Mouse (Mus musculus) neutrophil, adult 5-6 weeks (primary cell): ENCODE results near the gene Rnf41. TPM values are rescaled to one million over a fixed set of nuclear protein-coding genes. Genes with fewer than 3 reads are reported as not detected.

Experiments
- ATAC-seq: fragments of 151-379, 151-347 bp; 2 replicates; pipeline ENCODE4 v1.8.0; 2017; ENCODE audit warnings: mild to moderate bottlenecking, moderate TSS enrichment; ENCODE audit not compliant: insufficient number of reproducible peaks, poor library complexity, low FRiP score, severe bottlenecking; ENCODE audit errors: extremely low read depth
- total RNA-seq: library from RNA; stranded (forward); fragments of 200-1000 nt; gene quantifications from 2 replicates; pipeline ENCODE4 v1.2.3, GENCODE M21; 2017

Rnf41 gene
- total RNA-seq, 1 experiment from 2014 or later = 53.8 TPM

DNA sequence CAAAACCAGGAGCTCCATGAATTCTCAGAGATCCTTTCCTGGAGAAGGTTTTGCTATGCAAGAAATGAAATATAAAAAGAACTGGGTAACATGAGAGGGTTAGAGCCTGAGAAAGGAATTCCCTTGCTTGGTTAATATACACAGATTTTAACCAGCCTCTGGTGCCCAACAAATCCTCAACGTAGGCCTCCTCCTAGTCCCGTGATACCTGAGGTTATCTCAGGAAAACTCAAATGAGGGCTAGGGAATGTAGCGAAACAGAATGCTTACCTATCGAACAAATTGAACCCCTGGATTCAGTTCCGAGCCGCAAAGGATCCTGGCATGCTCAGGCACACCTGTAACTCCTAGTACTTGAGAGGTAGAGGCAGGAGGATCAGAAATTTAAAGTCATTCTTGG, 46.2 kb downstream of the Rnf41 start:
- no peak for ATAC-seq

- ATAC-seq = peak; percentile 13; the same call in 1 of the 2 replicates
Measured at GRCm38 (mm10) chr10:128458348-128458718, 46.9 kb downstream of the Rnf41 start.

DNA sequence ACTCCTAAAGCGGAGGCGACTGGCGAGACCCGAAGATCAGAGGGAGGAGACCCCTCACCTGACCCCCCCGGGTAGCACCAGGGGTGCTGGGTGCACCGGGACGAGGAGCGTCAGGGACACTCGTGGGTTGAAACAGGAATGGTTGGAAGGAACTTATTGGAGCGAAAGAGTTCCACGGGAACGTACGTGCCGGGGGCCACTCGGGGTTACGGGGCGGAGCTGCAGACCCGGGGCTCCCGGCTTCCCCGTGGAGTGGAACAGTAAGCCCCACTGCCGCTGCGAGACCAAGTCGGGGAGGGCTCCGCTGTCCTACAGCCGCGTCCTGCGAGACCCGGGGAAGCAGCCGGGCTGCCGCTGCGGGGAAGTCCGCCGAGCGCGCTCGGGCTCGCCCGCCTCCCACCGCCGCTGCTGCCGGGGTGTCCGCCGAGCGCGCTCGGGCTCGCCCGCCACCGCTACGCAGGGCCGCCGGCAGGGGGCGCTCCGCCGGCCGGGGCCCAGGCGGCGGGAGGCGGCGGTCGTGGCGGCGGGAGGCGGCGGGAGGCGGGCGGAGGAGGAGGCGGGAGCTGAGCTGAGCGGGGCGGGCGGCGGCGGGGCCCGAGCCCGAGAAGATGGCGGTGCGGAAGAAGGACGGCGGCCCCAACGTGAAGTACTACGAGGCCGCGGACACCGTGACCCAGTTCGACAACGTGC, 47.4 kb downstream of the Rnf41 start, which contains the start of gene Smarcc2:
TSS of gene Smarcc2 (plus strand) at position 530 of the 690 bp plus-strand sequence.
- ATAC-seq = peak; percentile 47

- ATAC-seq = 0 out of 2 replicates have a peak, but pooled peaks have one; percentile 23
Measured at GRCm38 (mm10) chr10:128459409-128460269, 48.2 kb downstream of the Rnf41 start.

DNA sequence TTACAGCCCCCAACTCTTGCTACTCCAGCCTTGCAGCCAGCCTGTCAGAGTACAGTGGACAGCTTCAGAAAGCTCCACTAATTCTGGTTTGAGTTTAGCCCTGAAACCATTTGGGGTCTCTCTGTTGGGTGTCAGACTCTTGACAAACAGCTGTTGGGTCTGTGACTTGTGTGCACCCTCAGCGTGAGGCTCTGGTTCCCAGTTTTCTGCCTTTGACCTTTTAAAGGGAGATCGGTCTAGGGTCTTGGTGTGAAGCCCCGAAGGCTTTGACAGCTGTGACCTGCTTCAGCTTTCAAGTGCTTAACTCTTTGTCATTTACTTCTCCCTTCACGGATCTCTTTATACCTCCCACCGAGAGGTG, 48.8 kb downstream of the Rnf41 start:
- ATAC-seq = no peak

DNA sequence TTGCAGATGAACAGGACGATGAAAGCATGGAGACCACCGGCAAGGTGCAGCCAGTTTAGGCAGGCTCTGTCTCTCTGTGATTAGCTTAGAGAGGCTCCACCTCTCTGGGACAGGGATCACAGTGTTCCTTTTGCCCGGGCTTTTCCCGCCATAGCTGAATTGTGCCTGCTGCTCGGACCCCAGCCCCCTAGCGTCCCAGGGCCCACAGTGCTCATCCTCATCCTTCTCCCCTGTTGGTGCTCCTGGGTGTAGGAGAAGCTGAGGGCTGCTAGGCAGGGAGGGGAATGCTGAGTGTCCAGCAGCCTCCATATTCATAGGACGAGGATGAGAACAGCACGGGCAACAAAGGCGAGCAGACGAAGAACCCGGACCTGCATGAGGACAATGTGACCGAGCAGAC, 62.9 kb downstream of the Rnf41 start:
- no peak for ATAC-seq

- no peak for ATAC-seq
Measured at GRCm38 (mm10) chr10:128486370-128486769, 74.9 kb downstream of the Rnf41 start.

GRCm38 (mm10) chr10:128487861-128488712, 76.6 kb downstream of the Rnf41 start:
- ATAC-seq = no peak

DNA sequence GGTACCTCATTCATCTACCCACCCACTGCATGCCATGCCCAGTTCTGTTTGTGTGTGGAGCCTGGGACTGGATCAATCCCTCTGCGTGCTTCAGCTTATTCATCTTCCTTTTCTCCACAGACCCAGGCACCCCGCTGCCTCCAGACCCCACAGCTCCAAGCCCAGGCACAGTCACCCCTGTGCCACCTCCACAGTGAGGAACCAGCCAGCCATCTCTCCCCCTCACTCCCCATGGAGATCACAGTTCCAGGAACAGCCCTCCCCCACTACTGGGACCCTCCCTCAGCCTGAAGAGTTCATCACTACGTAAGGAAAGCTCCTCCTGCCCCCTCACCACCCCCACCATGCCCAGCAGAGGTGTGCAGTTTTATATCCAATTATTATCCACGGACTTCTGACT, 77.3 kb downstream of the Rnf41 start:
- ATAC-seq = no peak

GRCm38 (mm10) chr10:128489380-128489779, 77.9 kb downstream of the Rnf41 start:
- ATAC-seq = no peak

DNA sequence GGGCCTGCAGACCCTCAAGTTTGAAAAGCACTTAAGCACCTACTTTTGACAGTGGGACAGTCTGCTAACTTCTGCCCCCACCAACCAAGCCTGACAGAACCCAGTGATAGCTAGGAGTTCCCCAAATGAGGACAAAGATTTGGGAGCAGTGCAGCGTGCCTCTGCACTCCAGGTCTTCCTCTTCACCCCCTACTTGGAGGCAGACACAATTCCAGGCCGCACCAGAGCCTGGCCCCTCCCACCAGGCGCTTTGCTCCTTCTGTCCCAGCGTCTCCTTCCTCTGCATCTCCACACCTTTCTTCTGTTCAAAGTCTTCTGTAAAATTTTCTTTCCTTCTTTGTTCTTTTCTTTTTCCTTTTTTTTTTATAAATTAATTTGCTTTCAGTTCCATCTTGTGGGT, 78.3 kb downstream of the Rnf41 start:
- ATAC-seq = no peak

DNA sequence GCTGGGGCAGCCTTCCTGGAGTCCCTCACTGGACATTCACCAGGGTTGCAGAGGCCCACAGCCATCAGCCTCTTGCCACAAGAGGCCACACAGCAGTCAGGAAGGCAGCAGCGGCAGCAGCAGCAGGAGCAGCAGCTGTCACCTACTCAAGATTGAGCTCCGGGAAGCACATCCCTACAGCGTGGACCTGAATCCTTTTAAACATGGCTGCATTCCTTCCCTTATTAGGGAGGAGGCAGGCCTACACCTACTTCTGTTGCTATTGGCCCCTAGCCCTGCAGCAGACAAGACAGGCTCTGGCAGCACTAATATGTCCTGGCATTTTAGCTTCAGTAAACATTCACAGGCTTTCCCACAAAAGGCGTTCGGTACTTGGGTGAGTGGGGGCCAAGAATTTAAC, 78.8 kb downstream of the Rnf41 start:
- no peak for ATAC-seq

DNA sequence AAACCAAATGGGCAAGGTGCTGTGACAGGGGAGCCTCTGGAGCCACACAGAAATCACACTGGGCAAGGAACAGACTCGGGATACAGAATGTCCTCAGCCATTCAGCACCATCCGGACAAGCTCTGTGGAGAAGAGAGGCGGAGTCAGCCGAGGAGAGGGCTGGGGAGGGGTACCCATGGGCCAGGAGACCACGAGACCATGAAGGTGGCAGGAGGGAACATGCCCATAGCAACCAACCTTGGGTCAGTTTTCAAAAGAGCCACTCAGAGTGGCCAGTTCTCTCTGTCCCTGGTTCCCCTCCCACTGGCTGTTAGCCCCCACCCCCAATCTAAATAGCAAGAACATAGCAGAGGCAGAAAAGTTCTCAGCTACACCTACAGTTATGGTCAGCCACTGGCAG, 79.5 kb downstream of the Rnf41 start:
- ATAC-seq = no peak

Other genes starting within 250 kb of the Rnf41 start
- gene Rbms2, start 231.4 kb upstream of the Rnf41 start, total RNA-seq = 8.3 and 12.5 TPM in 2 replicates
- not detected in 2 replicates for gene Gls2, start 217.2 kb upstream of the Rnf41 start, total RNA-seq
- gene Spryd4, start 199.8 kb upstream of the Rnf41 start, total RNA-seq = 4.4 TPM in 2 replicates
- gene Mip, start 185.8 kb upstream of the Rnf41 start, total RNA-seq = 0.49 TPM in 1 of 2 replicates, not detected in the other
- 13.6 and 17.5 TPM in 2 replicates for gene Timeless, start 179.6 kb upstream of the Rnf41 start, total RNA-seq
- gene Apon, start 157.6 kb upstream of the Rnf41 start, total RNA-seq = 0.23 TPM in 1 of 2 replicates, not detected in the other
- 2.2 TPM in 1 of 2 replicates, not detected in the other for gene Apof, start 143.0 kb upstream of the Rnf41 start, total RNA-seq
- 65.7 and 74.1 TPM in 2 replicates for gene Stat2, start 141.1 kb upstream of the Rnf41 start, total RNA-seq
- gene Il23a, start 112.9 kb upstream of the Rnf41 start, total RNA-seq = not detected in 2 replicates
- gene Pan2, start 108.3 kb upstream of the Rnf41 start, total RNA-seq = 30.0 and 31.3 TPM in 2 replicates
- gene Cnpy2, start 89.2 kb upstream of the Rnf41 start, total RNA-seq = 23.6 and 30.7 TPM in 2 replicates
- 82.9 and 84.7 TPM in 2 replicates for gene Cs, start 73.9 kb upstream of the Rnf41 start, total RNA-seq
- gene Coq10a, start 42.7 kb upstream of the Rnf41 start, total RNA-seq = 23.1 and 23.6 TPM in 2 replicates
- 16.0 and 16.8 TPM in 2 replicates for gene Ankrd52, start 34.5 kb upstream of the Rnf41 start, total RNA-seq
- gene Slc39a5, start 10.4 kb upstream of the Rnf41 start, total RNA-seq = not detected in 2 replicates
- gene Nabp2, start 165 bp upstream of the Rnf41 start, total RNA-seq = 43.4 and 46.3 TPM in 2 replicates
- gene Smarcc2, start 47.6 kb downstream of the Rnf41 start, total RNA-seq = 117 and 119 TPM in 2 replicates
- gene Myl6, start 82.5 kb downstream of the Rnf41 start, total RNA-seq = 1,334 and 1,420 TPM in 2 replicates
- gene Myl6b, start 87.0 kb downstream of the Rnf41 start, total RNA-seq = 0.58 and 2.0 TPM in 2 replicates
- 158 and 160 TPM in 2 replicates for gene Esyt1, start 114.2 kb downstream of the Rnf41 start, total RNA-seq
- gene Zc3h10, start 136.1 kb downstream of the Rnf41 start, total RNA-seq = 36.2 and 37.9 TPM in 2 replicates
- 1,707 and 2,029 TPM in 2 replicates for gene Rpl41, start 137.6 kb downstream of the Rnf41 start, total RNA-seq
- 47.6 and 55.1 TPM in 2 replicates for gene Pa2g4, start 154.3 kb downstream of the Rnf41 start, total RNA-seq
- 1.3 and 1.6 TPM in 2 replicates for gene Erbb3, start 178.0 kb downstream of the Rnf41 start, total RNA-seq
- gene Rps26, start 215.1 kb downstream of the Rnf41 start, total RNA-seq = 404 and 420 TPM in 2 replicates
- gene Ikzf4, start 234.3 kb downstream of the Rnf41 start, total RNA-seq = 0.35 TPM in 1 of 2 replicates, not detected in the other